Mouse (Mus musculus) embryonic facial prominence, embryonic 11.5 days (tissue): ENCODE data around the gene Efna3. TPM values are rescaled to one million over a fixed set of nuclear protein-coding genes. Genes with fewer than 3 reads are reported as not detected.
A peak's percentile ranks its signal among the peaks of the same experiment; 100 is the strongest.

ENCODE experiments used
- ATAC-seq: fragments of 200-750 bp; cut with Nextera tagmentation; replicated peaks from 2 replicates; pipeline ENCODE4 v1.8.0; 2017; ENCODE audit warnings: low read depth; ENCODE audit not compliant: insufficient number of reproducible peaks, low FRiP score, low TSS enrichment
- DNase-seq: peaks from one replicate; pipeline ENCODE4 v3.0.0-alpha.2; 2015; ENCODE audit warnings: low spot score
- H3K27ac ChIP-seq: fragments of 300-500 bp; sonication (generic); replicated peaks from 2 replicates; pipeline ENCODE4 v1.5.1; 2014; ENCODE audit warnings: mild to moderate bottlenecking, low read depth, low read length, control low read depth
- H3K27me3 ChIP-seq: fragments of 300-500 bp; sonication (generic); 2 replicates; pipeline ENCODE4 v1.6.1; 2014; ENCODE audit warnings: mild to moderate bottlenecking, low read length, moderate library complexity, mixed read lengths; ENCODE audit not compliant: control insufficient read depth, insufficient read depth
- H3K36me3 ChIP-seq: fragments of 300-500 bp; sonication (generic); replicated peaks from 2 replicates; pipeline ENCODE4 v1.6.1; 2014; ENCODE audit warnings: low read depth, mild to moderate bottlenecking, low read length, moderate library complexity, mixed read lengths; ENCODE audit not compliant: control insufficient read depth, insufficient read depth
- H3K4me1 ChIP-seq: fragments of 300-500 bp; sonication (generic); 2 replicates; pipeline ENCODE4 v1.6.1; 2014; ENCODE audit warnings: low read length, mixed read lengths; ENCODE audit not compliant: control insufficient read depth, insufficient read depth
- H3K4me2 ChIP-seq: fragments of 300-500 bp; sonication (generic); 2 replicates; pipeline ENCODE4 v1.6.1; 2014; ENCODE audit warnings: low read depth, mild to moderate bottlenecking, control low read depth, low read length, moderate library complexity
- H3K4me3 ChIP-seq: fragments of 300-500 bp; sonication (generic); 2 replicates; pipeline ENCODE4 v1.5.1; 2014; ENCODE audit warnings: low read depth, low read length, control low read depth
- H3K9ac ChIP-seq: fragments of 300-500 bp; sonication (generic); replicated peaks from 2 replicates; pipeline ENCODE4 v1.6.1; 2014; ENCODE audit warnings: mild to moderate bottlenecking, control low read depth, low read length
- H3K9me3 ChIP-seq: fragments of 300-500 bp; sonication (generic); replicated peaks from 2 replicates; pipeline ENCODE4 v1.6.1; 2016; ENCODE audit warnings: mild to moderate bottlenecking, low read length, inconsistent platforms, mixed read lengths; ENCODE audit not compliant: control insufficient read depth
- WGBS: fragments of 180-500 bp; shearing (Covaris S2); extraction: QIAGEN DNeasy Blood & Tissue Kit; methylation state at CpG from one replicate; pipeline ENCODE4 v1.1.7; 2014; 5-methylcytosine and 5-hydroxymethylcytosine counted together
- polyA plus RNA-seq: library from polyadenylated mRNA; unstranded; fragments of >200 nt; fragmentation: Nextera tagmentation; extraction: Ambion mirVana; gene quantifications from 2 replicates; pipeline ENCODE4 v1.2.1, GENCODE M21; 2014

The Efna3 gene
- polyA plus RNA-seq, 1 experiment from 2014 or later, result 6.6 TPM

DNA sequence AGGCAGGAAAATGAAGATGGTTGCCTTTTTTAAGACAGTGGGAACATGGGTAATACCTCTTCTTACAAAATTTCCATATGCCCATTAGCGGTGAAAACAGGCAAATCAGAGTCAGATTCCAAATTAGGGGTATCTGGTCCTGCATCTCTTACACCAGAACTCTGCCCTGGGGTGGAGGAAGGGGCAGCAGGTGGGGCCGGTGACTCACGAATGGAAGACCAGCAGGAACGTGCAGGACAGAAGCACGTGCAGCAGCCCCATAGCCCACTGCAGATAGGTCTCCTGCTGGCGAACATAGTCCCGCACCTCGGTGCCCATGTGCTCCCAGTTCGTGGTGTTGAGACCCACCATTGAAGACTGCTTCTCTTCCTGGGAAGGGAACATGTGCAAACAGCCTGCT, 33.3 kb upstream of the Efna3 start:
- no peaks in the 10 kb centered on the region for H3K9me3 ChIP-seq
- no peak overlapping the region for H3K4me3 ChIP-seq
- WGBS, result 72% methylated on average over 9 of the region's 9 CpGs
- ATAC-seq (no peak), DNase-seq (no peak)
- no peak overlapping the region for H3K9ac ChIP-seq
- peaks cover 2% of the 10 kb centered on the region; the same call in 1 of the 2 replicates for H3K27me3 ChIP-seq
- H3K4me1 ChIP-seq, result no peaks in the 10 kb centered on the region
- no peaks in the 10 kb centered on the region for H3K36me3 ChIP-seq
- H3K27ac ChIP-seq, result no peak overlapping the region
- H3K4me2 ChIP-seq, result no peak overlapping the region

DNA sequence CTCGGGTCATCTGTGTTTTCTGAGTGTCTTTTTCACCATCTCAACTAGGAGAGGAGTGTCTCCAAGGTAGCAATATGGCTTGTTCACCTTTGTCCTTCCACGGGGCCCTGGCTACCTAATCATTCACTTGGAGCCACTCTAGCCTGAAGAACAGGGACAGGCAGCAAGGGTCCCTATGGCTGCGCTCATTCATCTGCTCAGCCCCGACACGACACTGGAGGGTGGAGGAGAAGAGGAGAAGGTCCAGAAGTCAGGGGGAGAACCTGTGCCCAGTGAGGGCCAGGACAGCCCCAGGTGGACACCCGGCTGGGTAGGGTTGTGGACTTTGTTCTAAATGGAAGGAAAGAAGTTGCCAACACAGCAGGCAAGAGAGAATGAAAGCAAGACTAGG, 32.7 kb upstream of the Efna3 start:
- Histone ChIP-seq H3K4me1 (no peaks in the 10 kb centered on the region), H3K36me3 (no peaks in the 10 kb centered on the region), H3K4me3 (no peak overlapping the region), H3K4me2 (no peak overlapping the region), H3K9me3 (no peaks in the 10 kb centered on the region), H3K27me3 (peaks cover 2% of the 10 kb centered on the region; the same call in 1 of the 2 replicates), H3K27ac (no peak overlapping the region), H3K9ac (no peak overlapping the region)
- WGBS, result 85% methylated on average over 6 of the region's 6 CpGs
- ATAC-seq, result no peak
- no peak for DNase-seq

DNA sequence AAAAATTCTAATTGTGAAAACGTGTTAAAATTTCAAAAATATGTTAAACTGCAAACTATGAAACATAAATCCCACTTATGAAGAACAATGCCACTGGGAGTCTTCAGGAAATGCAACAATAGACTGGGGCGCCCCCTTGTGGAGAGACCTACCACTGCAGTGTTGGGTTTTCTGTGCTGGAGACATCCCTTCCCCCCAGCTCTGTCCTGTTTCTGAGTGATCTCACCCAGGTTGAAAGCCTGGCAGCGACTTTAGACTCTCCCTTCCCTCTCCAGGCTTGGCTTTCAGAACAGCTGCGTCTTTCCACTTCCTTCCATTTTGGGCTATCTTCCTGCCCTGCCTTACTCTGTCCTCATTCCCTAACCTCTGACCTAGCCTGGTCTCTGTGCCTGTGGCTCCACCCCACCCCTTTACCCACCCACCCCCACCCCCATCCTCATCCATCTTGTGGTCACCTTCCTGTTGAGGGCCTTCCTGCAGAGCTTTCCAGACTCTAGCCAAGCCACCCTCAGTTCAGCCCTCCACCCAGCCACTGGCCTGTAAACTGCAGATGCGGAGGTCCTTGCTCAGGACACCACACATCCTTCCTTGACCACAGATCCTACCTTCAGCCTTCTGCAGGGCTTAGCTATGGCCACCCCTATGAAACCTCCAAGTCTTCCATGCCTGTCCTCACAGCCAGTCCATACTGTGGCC, 32.2 kb upstream of the Efna3 start:
- Histone ChIP-seq H3K36me3 (no peaks in the 10 kb centered on the region), H3K9ac (no peak overlapping the region), H3K4me2 (no peak overlapping the region), H3K27ac (no peak overlapping the region), H3K4me1 (no peaks in the 10 kb centered on the region), H3K27me3 (peaks cover 2% of the 10 kb centered on the region; the same call in 1 of the 2 replicates), H3K9me3 (no peaks in the 10 kb centered on the region), H3K4me3 (no peak overlapping the region)
- WGBS, result 16% methylated on average over 5 of the region's 5 CpGs
- peak; percentile 87 for DNase-seq
- 0 out of 2 replicates have a peak, but pooled peaks have one; percentile 14 for ATAC-seq

DNA sequence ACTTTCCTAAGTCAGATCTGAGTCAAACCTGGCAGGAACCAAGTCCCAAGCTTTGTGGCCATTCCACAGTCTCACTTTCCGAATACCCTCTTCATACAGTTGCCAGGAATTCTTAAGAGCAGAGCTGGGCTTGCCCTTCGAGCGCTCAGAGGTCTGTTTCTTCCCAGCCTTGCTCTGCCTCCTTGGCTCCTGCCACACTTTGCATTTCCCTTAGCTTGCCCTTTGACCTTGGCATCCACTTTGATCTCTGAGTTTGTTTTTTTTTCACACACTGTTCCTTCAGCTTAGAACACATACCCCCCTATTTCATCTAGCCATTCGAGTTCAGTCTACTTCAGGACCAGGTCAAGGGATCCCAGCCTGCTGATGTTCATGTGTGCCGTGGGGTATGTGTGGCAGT, 28.5 kb upstream of the Efna3 start:
- Histone ChIP-seq H3K4me2 (no peak overlapping the region), H3K27ac (no peak overlapping the region), H3K4me3 (no peak overlapping the region), H3K9ac (no peak overlapping the region), H3K36me3 (no peaks in the 10 kb centered on the region), H3K27me3 (peaks cover 2% of the 10 kb centered on the region; the same call in 1 of the 2 replicates), H3K4me1 (peaks cover 3% of the 10 kb centered on the region), H3K9me3 (no peaks in the 10 kb centered on the region)
- 40% methylated on average over 5 of the region's 5 CpGs for WGBS
- ATAC-seq (no peak), DNase-seq (no peak)

DNA sequence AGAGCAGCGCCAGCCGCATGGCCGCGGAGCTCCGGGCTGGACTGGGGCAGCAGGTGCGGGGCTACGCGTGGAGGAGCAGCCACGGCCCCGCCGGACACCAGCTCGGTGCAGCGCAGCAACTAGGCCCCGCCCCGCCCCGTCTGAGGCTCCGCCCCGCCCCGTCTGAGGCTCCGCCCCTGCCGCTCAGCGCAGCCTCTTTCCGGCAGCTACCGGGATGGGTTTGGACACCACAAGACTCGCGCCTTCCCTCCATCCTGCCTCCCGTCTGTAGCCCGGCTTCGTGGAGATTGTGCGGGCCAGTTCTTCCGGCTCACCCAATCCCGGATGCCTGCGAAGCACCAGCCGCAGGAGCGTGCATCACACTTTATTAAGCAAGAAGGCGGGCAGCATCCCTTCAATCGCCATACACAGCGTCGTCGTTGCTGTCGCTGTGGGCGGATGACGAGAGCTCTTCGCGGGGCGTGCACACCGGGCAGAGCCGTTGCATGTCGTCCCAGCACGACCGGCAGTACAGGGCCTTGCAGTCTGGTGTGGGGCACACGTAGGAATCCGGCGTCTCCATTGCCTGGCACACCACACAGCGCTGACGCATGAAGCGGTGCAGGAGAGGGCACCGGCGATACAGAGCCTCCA, 27.2 kb upstream of the Efna3 start, which contains the start of gene Adam15:
Gene Adam15, minus strand, starts transcription at position 128 of the 633 bp plus-strand sequence.
- WGBS, result 1% methylated on average over 45 of the region's 59 CpGs
- H3K27ac ChIP-seq, result no peak within 1 kb of the TSS
- peak; percentile 87 for ATAC-seq

DNA sequence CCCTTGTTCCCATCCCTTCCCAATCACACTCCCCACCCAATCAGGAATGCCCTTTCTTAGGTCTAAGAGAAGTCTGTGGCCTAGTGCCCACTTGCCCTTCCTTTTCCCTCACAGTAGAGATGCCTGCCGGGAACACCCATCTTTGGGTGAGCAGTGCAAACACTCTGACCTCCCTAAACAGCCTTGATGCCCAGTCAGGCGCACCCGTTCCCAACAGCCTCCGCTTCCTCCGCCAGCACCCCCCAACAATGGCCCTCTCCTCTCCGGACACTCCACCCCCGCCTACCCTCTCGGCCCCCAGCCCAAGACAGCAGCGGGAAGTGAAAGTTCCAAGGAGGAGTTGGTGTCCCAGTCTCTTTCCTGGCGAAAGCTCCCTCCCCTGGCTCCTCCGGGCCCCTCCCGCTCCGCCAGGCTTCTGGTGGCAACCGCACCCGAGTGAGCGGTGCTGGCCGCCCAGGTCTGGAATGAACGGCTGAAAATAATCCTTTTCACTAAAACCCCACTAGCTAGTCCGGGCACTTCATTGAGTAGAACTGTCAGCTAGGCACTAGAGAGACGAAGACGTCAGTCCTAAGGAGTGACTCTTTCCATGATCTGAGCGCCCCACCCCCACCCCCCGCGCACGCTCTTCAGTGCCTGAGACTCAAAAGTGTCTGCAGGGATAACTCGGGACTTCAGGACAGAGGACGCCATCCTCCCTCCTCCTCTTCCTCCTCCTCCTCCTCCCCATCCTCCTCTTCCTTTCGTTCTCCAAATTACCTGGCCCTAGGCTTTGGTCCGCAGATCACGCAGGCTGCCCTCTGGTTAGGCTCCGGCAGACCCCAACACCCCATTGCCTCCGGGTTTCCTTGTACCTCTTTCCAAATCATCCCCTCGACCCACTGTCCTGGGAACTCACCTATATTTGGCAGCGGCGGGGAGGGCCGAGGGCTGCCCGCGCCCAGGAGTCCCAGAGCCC, 26.4 kb upstream of the Efna3 start:
- WGBS, result 2% methylated on average over 38 of the region's 38 CpGs
- H3K27me3 ChIP-seq, result peaks cover 2% of the 10 kb centered on the region; the same call in 1 of the 2 replicates
- no peaks in the 10 kb centered on the region; the same call in 1 of the 2 replicates for H3K36me3 ChIP-seq
- peaks cover 3% of the 10 kb centered on the region for H3K4me1 ChIP-seq
- H3K27ac ChIP-seq, result no peak overlapping the region
- H3K4me2 ChIP-seq, result peak overlapping the region; percentile 69
- ATAC-seq, result no peak
- no peaks in the 10 kb centered on the region for H3K9me3 ChIP-seq
- peak overlapping the region; percentile 44 for H3K4me3 ChIP-seq
- H3K9ac ChIP-seq, result peak overlapping the region; percentile 47
- DNase-seq, result peak; percentile 42

More for the DNA sequence above, 27.2 kb upstream of the Efna3 start, which contains the start of gene Adam15:
- Histone ChIP-seq H3K4me2 (peak within 1 kb of the TSS; percentile 69), H3K4me3 (peak within 1 kb of the TSS; percentile 44), H3K4me1 (peaks cover 3% of the 10 kb centered on the region), H3K9ac (peak within 1 kb of the TSS; percentile 47), H3K27me3 (peaks cover 2% of the 10 kb centered on the region; the same call in 1 of the 2 replicates), H3K9me3 (no peaks in the 10 kb centered on the region), H3K36me3 (no peaks in the 10 kb centered on the region; the same call in 1 of the 2 replicates)
- DNase-seq, result peak; percentile 89

DNA sequence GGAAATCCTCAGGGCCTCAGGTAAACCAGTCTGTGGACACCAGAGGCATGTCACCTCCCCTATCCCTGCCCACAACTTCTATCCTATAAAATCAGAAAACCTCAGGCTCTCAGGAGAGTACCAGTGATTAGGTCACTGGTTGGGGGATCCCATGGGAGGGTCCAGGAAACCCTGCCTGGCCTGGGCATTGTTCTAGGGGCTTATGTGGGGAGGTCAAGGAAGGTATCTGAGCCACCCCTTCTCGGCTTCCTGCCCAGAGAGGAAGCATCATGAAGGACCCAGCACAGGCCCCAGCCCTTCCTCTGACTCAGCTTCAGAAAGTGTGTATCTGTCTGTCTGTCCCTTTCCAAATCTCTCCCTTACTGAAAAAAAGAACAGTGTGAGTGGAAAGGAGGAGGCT, 25.2 kb upstream of the Efna3 start:
- Histone ChIP-seq H3K9ac (no peak overlapping the region), H3K27me3 (peaks cover 2% of the 10 kb centered on the region; the same call in 1 of the 2 replicates), H3K27ac (no peak overlapping the region), H3K36me3 (no peaks in the 10 kb centered on the region; the same call in 1 of the 2 replicates), H3K4me2 (no peak overlapping the region), H3K4me3 (no peak overlapping the region), H3K9me3 (no peaks in the 10 kb centered on the region), H3K4me1 (peaks cover 3% of the 10 kb centered on the region)
- 72% methylated on average over 1 of the region's 1 CpGs for WGBS
- DNase-seq (no peak), ATAC-seq (no peak)
